Mouse (Mus musculus) ES-Bruce4 (cell line): ENCODE data around the gene Olfr70.

Experiments used
- CTCF ChIP-seq: IDR thresholded peaks from one replicate; pipeline ENCODE4 v1.8.1; 2011; ENCODE audit warnings: low read depth, low read length
- EP300 ChIP-seq: IDR thresholded peaks from 2 replicates; pipeline ENCODE4 v1.6.1; 2011; ENCODE audit warnings: low read depth, low read length; ENCODE audit not compliant: insufficient read depth

GRCm38 (mm10) chr4:43669428-43669794, 31.2 kb downstream of the Olfr70 start:
- TF ChIP-seq CTCF (no peak), EP300 (no peak)
